Mouse (Mus musculus) embryonic fibroblast, embryonic 13.5 days (primary cell): ENCODE results near the gene Agbl4. TPM values are rescaled to one million over a fixed set of nuclear protein-coding genes. Genes with fewer than 3 reads are reported as not detected.

Experiments used
- H3K27ac ChIP-seq: 2 replicates; pipeline ENCODE4 v1.5.1; 2012; ENCODE audit warnings: low read length, control low read depth, inconsistent platforms; ENCODE audit not compliant: insufficient read depth
- H3K4me1 ChIP-seq: 2 replicates; pipeline ENCODE4 v1.6.1; 2011; ENCODE audit warnings: low read length; ENCODE audit not compliant: control insufficient read depth, insufficient read depth
- H3K4me3 ChIP-seq: 2 replicates; pipeline ENCODE4 v1.5.1; 2011; ENCODE audit warnings: mild to moderate bottlenecking, control low read depth, low read length; ENCODE audit not compliant: insufficient read depth
- CTCF ChIP-seq: IDR thresholded peaks from 2 replicates; pipeline ENCODE4 v1.5.1; 2011; ENCODE audit warnings: mild to moderate bottlenecking, control low read depth, low read length, moderate library complexity, borderline replicate concordance; ENCODE audit not compliant: insufficient read depth
- POLR2A ChIP-seq: IDR thresholded peaks from 2 replicates; pipeline ENCODE4 v1.6.1; 2011; ENCODE audit warnings: low read depth, mild to moderate bottlenecking, control low read depth, low read length, moderate library complexity
- polyA plus RNA-seq: library from polyadenylated mRNA; stranded (reverse); fragments of >200 nt; gene quantifications from 2 replicates; pipeline ENCODE4 v1.2.4, GENCODE M21; 2011; ENCODE audit warnings: low read depth; ENCODE audit not compliant: missing spikeins, insufficient read length

Agbl4 gene
- polyA plus RNA-seq, 1 experiment = not detected

DNA sequence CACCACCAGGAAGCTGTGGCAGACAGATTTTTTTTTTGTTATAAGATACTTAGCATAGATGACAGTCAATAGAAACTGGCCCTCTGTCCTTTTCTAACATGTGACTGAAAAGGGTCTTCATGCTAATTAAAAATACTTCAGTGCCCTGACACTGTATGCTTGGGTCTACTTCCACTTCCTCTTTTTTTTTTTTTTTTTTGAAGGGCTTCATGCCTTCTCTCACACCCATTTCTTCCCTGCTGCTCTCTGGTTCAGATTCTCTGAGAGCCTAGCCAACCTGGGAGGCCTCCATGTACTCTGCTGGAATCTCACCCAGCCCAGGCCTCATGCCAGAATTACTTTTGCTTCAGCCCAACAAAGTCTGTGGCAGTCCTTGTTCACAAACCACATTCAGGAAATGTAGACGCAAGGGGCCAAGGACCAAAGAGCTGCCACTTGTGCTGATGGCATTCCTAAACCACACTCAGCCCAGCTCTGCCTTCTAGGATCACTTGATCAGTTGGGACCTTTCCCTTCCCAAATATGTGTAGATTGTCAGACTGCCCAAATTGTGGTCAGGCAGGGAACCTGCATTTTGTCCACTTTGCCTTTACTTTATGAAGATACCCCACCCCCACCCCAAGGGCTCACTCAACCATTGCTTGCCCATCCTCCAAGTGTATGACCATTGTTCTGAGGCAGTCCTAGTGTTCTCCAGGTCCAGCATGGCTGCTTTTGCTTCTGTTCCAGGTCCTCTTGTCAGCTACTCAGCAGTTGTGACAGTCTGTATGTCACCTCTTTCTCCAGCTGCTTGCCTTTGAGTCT, 1045.2 kb downstream of the Agbl4 start:
- TF ChIP-seq POLR2A (no peak), CTCF (no peak)
- no peak overlapping the region for H3K27ac ChIP-seq
- no peak overlapping the region for H3K4me3 ChIP-seq
- no peaks in the 10 kb centered on the region for H3K4me1 ChIP-seq

DNA sequence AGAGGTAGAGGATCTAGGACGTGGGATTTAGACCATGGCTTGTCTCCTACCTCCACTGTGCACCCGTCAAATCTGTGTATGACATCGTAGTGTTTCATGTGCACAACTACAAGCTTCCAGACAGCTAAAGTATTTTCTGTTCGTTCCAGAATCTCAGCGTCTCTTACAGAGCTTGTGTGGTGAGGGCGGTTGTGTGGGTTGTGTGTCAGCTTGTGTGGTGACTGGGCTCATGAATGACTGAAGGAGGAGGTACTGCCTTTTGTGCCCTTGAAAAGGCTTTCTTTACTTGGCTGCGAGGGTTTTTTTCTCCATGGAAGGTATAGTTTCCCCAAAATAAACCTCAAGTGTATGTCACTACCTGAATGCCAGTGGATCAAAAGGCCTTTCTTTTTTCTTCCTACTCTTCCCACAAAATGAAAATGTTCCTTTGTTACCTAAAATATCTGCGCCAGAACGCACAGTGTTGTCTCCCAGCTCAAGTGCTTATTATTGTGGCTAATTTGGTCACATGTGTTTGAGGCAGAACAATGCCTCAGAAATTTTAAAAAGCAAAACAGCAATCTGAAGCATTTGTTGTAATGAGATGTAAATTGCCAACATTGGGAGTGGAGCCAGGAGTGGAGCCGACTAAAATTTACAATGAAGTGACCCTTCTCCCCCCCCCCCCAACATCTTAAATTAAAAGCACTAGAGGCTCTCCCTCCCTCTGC, 1046.6 kb downstream of the Agbl4 start:
- H3K4me1 ChIP-seq = no peaks in the 10 kb centered on the region
- no peak overlapping the region for H3K27ac ChIP-seq
- no peak overlapping the region for H3K4me3 ChIP-seq
- TF ChIP-seq CTCF (no peak), POLR2A (no peak)

DNA sequence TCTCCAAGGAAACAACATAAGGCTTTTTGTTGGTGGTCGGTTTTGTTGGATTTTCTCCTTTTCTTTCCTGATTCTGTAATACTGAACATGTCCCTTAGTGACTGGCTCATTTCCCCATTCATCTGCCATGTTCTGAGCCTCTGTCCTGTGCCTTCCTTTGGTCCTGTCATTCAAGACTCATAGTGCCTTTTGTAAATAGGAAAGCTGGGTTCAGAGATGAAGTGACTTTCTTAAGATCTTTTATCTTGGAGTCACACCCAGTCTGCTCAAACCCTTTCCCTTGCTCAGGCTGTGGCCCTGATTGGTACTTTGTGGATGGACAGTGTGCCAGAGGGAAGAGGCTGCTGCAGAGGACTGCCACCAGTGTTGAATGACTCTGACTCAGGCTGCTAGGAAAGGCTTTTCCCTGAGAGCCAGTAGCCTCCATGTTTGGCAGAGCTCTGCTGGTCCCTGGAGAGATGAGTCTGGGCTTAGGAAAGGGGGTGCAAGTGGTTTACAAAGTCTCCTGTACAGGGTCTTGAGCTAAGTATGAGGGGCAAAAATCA, 1047.2 kb downstream of the Agbl4 start:
- Histone ChIP-seq H3K4me3 (no peak overlapping the region), H3K27ac (no peak overlapping the region), H3K4me1 (no peaks in the 10 kb centered on the region)
- no peak for TF ChIP-seq CTCF
- no peak for TF ChIP-seq POLR2A

DNA sequence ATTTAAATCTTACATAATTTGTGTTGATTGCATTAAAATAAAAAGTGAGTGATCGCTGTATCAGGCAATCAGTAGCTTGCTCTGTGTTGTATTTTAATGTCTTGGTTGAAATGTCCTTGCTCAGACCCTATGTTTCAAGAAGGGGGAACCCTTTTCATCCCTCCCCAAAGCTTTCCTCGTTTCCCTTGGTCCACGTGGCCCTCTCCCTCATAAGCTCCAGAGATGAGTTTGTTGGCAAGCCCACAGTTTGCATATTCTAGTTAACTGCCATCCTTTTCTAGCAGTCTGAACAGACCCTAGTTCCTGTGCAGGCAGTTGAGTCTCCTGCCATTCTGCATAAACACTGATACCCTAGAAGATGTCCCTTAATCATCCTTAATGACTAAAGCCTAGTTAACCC, 1050.5 kb downstream of the Agbl4 start:
- TF ChIP-seq POLR2A (no peak), CTCF (no peak)
- Histone ChIP-seq H3K4me3 (no peak overlapping the region), H3K4me1 (no peaks in the 10 kb centered on the region), H3K27ac (no peak overlapping the region)

GRCm38 (mm10) chr4:111448586-111448985, 1051.1 kb downstream of the Agbl4 start:
- H3K4me3 ChIP-seq = no peak overlapping the region
- H3K27ac ChIP-seq = no peak overlapping the region
- no peaks in the 10 kb centered on the region for H3K4me1 ChIP-seq
- TF ChIP-seq POLR2A (no peak), CTCF (no peak)

DNA sequence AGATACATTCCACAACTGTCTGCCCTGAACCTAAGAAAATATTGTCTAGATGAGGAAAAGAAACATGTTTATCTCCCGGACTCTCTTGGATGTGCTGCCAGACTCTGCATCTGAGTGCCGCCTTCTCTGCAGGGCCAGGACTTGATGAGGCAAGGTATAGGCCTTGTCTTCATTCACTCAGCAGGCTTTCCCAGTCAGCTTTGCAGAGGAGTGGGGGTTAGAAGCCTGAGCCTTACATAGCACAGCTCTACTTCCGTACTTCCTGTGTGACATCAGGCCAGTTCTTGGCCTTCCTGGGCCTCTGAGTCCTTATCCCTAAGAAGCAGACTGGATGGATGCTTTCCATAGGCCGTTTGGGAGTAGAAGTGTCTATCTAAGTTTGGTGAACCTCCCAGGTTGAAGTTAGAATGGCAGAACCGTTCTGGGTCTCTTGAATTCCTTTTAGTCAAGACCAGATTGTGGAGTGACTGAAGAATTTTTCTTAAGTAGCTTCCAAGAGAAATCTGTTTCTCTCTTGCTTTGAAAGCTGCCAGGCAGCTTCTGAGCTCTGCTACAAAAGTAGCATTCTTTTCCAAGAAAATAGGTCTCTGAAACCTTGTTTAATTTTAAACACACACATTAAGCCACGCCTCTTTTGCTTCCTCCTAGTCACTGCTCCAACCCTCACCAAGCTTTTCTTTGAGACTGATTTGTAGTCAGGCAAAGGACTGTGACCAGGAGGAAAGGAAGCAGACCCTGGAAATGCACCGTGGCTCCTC, 1052.2 kb downstream of the Agbl4 start:
- H3K27ac ChIP-seq = no peak overlapping the region
- no peak for TF ChIP-seq POLR2A
- TF ChIP-seq CTCF = no peak
- no peak overlapping the region for H3K4me3 ChIP-seq
- no peaks in the 10 kb centered on the region for H3K4me1 ChIP-seq

GRCm38 (mm10) chr4:111451283-111451918, 1053.9 kb downstream of the Agbl4 start:
- TF ChIP-seq POLR2A (no peak), CTCF (no peak)
- no peak overlapping the region for H3K4me3 ChIP-seq
- H3K4me1 ChIP-seq = no peaks in the 10 kb centered on the region
- no peak overlapping the region for H3K27ac ChIP-seq

DNA sequence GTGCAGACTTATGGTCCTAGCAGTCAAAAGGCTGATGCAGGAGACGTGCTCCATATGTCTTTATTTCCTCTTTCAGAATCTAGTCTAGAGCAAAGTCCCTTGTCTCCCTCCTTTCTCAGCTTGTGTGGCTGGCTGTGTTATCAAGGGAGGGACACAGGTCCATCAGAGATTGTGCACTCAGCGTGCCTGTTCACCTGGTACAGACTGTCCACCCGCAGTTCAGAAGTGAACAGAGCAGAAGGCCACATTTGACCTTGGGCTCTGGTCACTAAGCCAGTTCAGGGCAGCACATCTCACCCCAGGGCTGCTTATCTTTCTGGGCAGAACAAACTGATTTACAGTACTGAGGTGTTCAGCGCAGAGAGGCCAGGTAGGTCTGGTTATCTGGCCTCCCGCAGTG, 1054.7 kb downstream of the Agbl4 start:
- Histone ChIP-seq H3K4me1 (no peaks in the 10 kb centered on the region), H3K4me3 (no peak overlapping the region), H3K27ac (no peak overlapping the region)
- TF ChIP-seq POLR2A = no peak
- TF ChIP-seq CTCF = no peak

- no peak overlapping the region for H3K4me3 ChIP-seq
- H3K4me1 ChIP-seq = no peaks in the 10 kb centered on the region
- TF ChIP-seq POLR2A (no peak), CTCF (no peak)
- no peak overlapping the region for H3K27ac ChIP-seq
Observed at GRCm38 (mm10) chr4:111453275-111453674, 1055.8 kb downstream of the Agbl4 start.
